Mouse (Mus musculus) spleen, embryonic (tissue): ENCODE measurements at regions not wholly inside any gene's neighbourhood (a gene's known extent, or its start where the extent isn't known, plus 50 kb on each side); places are given as distances from the start of the nearest gene placed in this dataset.
"Not testable (repeated sequence)": the region's sequence is repeated elsewhere in the genome, so short reads cannot be mapped to it uniquely, and the experiment has no call there.

ENCODE experiments used
- CTCF ChIA-PET: fragments of 350-600 bp; sonication (Branson Sonifier 250); formaldehyde crosslinking; loops from one replicate; lab custom pipeline; 2022; lab: Charles Lee

GRCm38 (mm10) chr3:41504867-41505266, 50.7 kb upstream of the Jade1 start:
- CTCF ChIA-PET = no interaction called here

GRCm38 (mm10) chr3:41502161-41502560, 53.4 kb upstream of the Jade1 start:
- CTCF ChIA-PET = no interaction called here

GRCm38 (mm10) chr3:41501639-41502038, 53.9 kb upstream of the Jade1 start:
- CTCF ChIA-PET = not testable (repeated sequence)

GRCm38 (mm10) chr3:41501124-41501523, 54.4 kb upstream of the Jade1 start:
- CTCF ChIA-PET = no interaction called here

GRCm38 (mm10) chr3:41499680-41500079, 55.9 kb upstream of the Jade1 start:
- CTCF ChIA-PET = no interaction called here

GRCm38 (mm10) chr3:41498791-41499190, 56.7 kb upstream of the Jade1 start:
- CTCF ChIA-PET = no interaction called here

GRCm38 (mm10) chr3:41497771-41498170, 57.8 kb upstream of the Jade1 start:
- CTCF ChIA-PET = no interaction called here

- CTCF ChIA-PET = no interaction called here
Observed at GRCm38 (mm10) chr3:41496931-41497710, 58.4 kb upstream of the Jade1 start.

GRCm38 (mm10) chr3:41495893-41496292, 59.6 kb upstream of the Jade1 start:
- CTCF ChIA-PET = interaction anchor here (0.6 kb wide), 1 partner anchor 48 kb away, joined by 3 read pairs; no protein-coding TSS in a partner anchor

GRCm38 (mm10) chr3:41495097-41495496, 60.4 kb upstream of the Jade1 start:
- CTCF ChIA-PET = no interaction called here

GRCm38 (mm10) chr3:41493472-41493871, 62.1 kb upstream of the Jade1 start:
- CTCF ChIA-PET = no interaction called here

GRCm38 (mm10) chr3:41492727-41493392, 62.7 kb upstream of the Jade1 start:
- CTCF ChIA-PET = no interaction called here

GRCm38 (mm10) chr3:41492031-41492726, 63.4 kb upstream of the Jade1 start:
- CTCF ChIA-PET = no interaction called here

GRCm38 (mm10) chr3:41491185-41491584, 64.3 kb upstream of the Jade1 start:
- CTCF ChIA-PET = no interaction called here

GRCm38 (mm10) chr3:41489998-41490397, 65.5 kb upstream of the Jade1 start:
- CTCF ChIA-PET = no interaction called here

- CTCF ChIA-PET = no interaction called here
Observed at GRCm38 (mm10) chr3:41489571-41489970, 66.0 kb upstream of the Jade1 start.

GRCm38 (mm10) chr3:41488229-41488774, 67.2 kb upstream of the Jade1 start:
- CTCF ChIA-PET = no interaction called here

GRCm38 (mm10) chr3:41484920-41485319, 70.6 kb upstream of the Jade1 start:
- CTCF ChIA-PET = no interaction called here

- CTCF ChIA-PET = no interaction called here
Observed at GRCm38 (mm10) chr3:41483582-41483981, 71.9 kb upstream of the Jade1 start.

GRCm38 (mm10) chr3:41482881-41483494, 72.5 kb upstream of the Jade1 start:
- CTCF ChIA-PET = no interaction called here

- CTCF ChIA-PET = no interaction called here
Observed at GRCm38 (mm10) chr3:41480186-41480585, 75.3 kb upstream of the Jade1 start.

- CTCF ChIA-PET = no interaction called here
Observed at GRCm38 (mm10) chr3:41478971-41479370, 76.6 kb upstream of the Jade1 start.
